Mouse (Mus musculus) spleen, postnatal 36 days (tissue): Measurements from ENCODE around the gene Catsperg1.
"Not testable (repeated sequence)": the region's sequence is repeated elsewhere in the genome, so short reads cannot be mapped to it uniquely, and the experiment has no call there.

Source experiments
- DNase-seq, 2 experiments: peaks; one replicate each; pipeline ENCODE4 v3.0.0; 2022; ENCODE audit warnings: low spot score in 2 of 2, mixed read lengths in 1 of 2

The Catsperg1 gene

GRCm38 (mm10) chr7:29213675-29214082 is at the start of gene Catsperg1:
Gene Catsperg1, minus strand, starts transcription at chr7:29214035.
- no peak for DNase-seq

- no peak for DNase-seq
These were observed 48.3 kb upstream of the Catsperg1 start for GRCm38 (mm10) chr7:29262151-29262550.

- DNase-seq: no peak
These were observed 46.2 kb upstream of the Catsperg1 start for GRCm38 (mm10) chr7:29259781-29260730.

GRCm38 (mm10) chr7:29257368-29257767 is 43.5 kb upstream of the Catsperg1 start:
- no peak for DNase-seq

- no peak for DNase-seq
These were observed 42.0 kb upstream of the Catsperg1 start for GRCm38 (mm10) chr7:29255875-29256274.

- DNase-seq: no peak
These were observed 40.0 kb upstream of the Catsperg1 start for GRCm38 (mm10) chr7:29253842-29254241.

GRCm38 (mm10) chr7:29251166-29251565 is 37.3 kb upstream of the Catsperg1 start:
- DNase-seq: no peak

GRCm38 (mm10) chr7:29248261-29248841 is 34.5 kb upstream of the Catsperg1 start, which contains the start of gene 2200002D01Rik:
Gene 2200002D01Rik, minus strand, starts transcription at chr7:29248466.
- peak; percentile 18 to 33 for DNase-seq

- no peak for DNase-seq
These were observed 33.9 kb upstream of the Catsperg1 start for GRCm38 (mm10) chr7:29247706-29248105.

- DNase-seq: peak; percentile 63 to 69
These were observed 33.5 kb upstream of the Catsperg1 start for GRCm38 (mm10) chr7:29247314-29247700.

- DNase-seq: no peak
These were observed 32.9 kb upstream of the Catsperg1 start for GRCm38 (mm10) chr7:29246619-29247313.

GRCm38 (mm10) chr7:29246015-29246414 is 32.2 kb upstream of the Catsperg1 start:
- DNase-seq: no peak

- no peak for DNase-seq
These were observed 31.0 kb upstream of the Catsperg1 start for GRCm38 (mm10) chr7:29244732-29245416.

- DNase-seq: peak; percentile 98 to 99
These were observed 24.5 kb upstream of the Catsperg1 start, which contains the start of gene Yif1b for GRCm38 (mm10) chr7:29238019-29238967. Gene Yif1b, plus strand, starts transcription at chr7:29238329.

GRCm38 (mm10) chr7:29237596-29237995 is 23.8 kb upstream of the Catsperg1 start:
- not testable (repeated sequence) for DNase-seq

- DNase-seq: no peak
These were observed 22.8 kb upstream of the Catsperg1 start for GRCm38 (mm10) chr7:29236593-29236992.

GRCm38 (mm10) chr7:29234661-29235060 is 20.8 kb upstream of the Catsperg1 start:
- no peak for DNase-seq

GRCm38 (mm10) chr7:29233745-29234144 is 19.9 kb upstream of the Catsperg1 start:
- no peak for DNase-seq

- DNase-seq: peak; percentile 44 to 46
These were observed 18.6 kb upstream of the Catsperg1 start, which contains the start of gene Kcnk6 for GRCm38 (mm10) chr7:29232247-29233013. Gene Kcnk6, minus strand, starts transcription at chr7:29232515.
